Mouse (Mus musculus) liver, embryonic 11.5 days (tissue): ENCODE measurements at regions not wholly inside any gene's neighbourhood (a gene's known extent, or its start where the extent isn't known, plus 50 kb on each side); places are given as distances from the start of the nearest gene placed in this dataset.

ENCODE experiments used
- ATAC-seq: fragments of 200-750 bp; cut with Nextera tagmentation; replicated peaks from 2 replicates; pipeline ENCODE4 v1.8.0; 2017; ENCODE audit warnings: moderate number of reproducible peaks, mild to moderate bottlenecking, moderate TSS enrichment, moderate library complexity; ENCODE audit not compliant: low FRiP score
- DNase-seq: peaks from one replicate; pipeline ENCODE4 v3.0.0-alpha.2; 2017; ENCODE audit warnings: low spot score
- H3K27ac ChIP-seq: fragments of 300-500 bp; sonication (generic); 2 replicates; pipeline ENCODE4 v1.5.1; 2014; ENCODE audit warnings: mild to moderate bottlenecking, low read depth, low read length, control low read depth
- H3K27me3 ChIP-seq: fragments of 300-500 bp; sonication (generic); replicated peaks from 2 replicates; pipeline ENCODE4 v1.6.1; 2014; ENCODE audit warnings: low read length, mixed read lengths; ENCODE audit not compliant: control insufficient read depth, insufficient read depth
- H3K36me3 ChIP-seq: fragments of 300-500 bp; sonication (generic); 2 replicates; pipeline ENCODE4 v1.6.1; 2014; ENCODE audit warnings: mild to moderate bottlenecking, low read length, moderate library complexity, mixed read lengths; ENCODE audit not compliant: control insufficient read depth, insufficient read depth
- H3K4me1 ChIP-seq: fragments of 300-500 bp; sonication (generic); replicated peaks from 2 replicates; pipeline ENCODE4 v1.6.1; 2014; ENCODE audit warnings: low read length, mixed read lengths; ENCODE audit not compliant: control insufficient read depth, insufficient read depth
- H3K4me2 ChIP-seq: fragments of 300-500 bp; sonication (generic); 2 replicates; pipeline ENCODE4 v1.6.1; 2014; ENCODE audit warnings: mild to moderate bottlenecking, control low read depth, moderate library complexity
- H3K4me3 ChIP-seq: fragments of 300-500 bp; sonication (generic); 2 replicates; pipeline ENCODE4 v1.5.1; 2014; ENCODE audit warnings: low read depth, low read length, control low read depth
- H3K9ac ChIP-seq: fragments of 300-500 bp; sonication (generic); 2 replicates; pipeline ENCODE4 v1.6.1; 2014; ENCODE audit warnings: low read depth, low read length, control low read depth
- H3K9me3 ChIP-seq: fragments of 300-500 bp; sonication (generic); 2 replicates; pipeline ENCODE4 v1.6.1; 2016; ENCODE audit warnings: low read length, inconsistent platforms, mixed read lengths; ENCODE audit not compliant: control insufficient read depth
- WGBS: fragments of 180-500 bp; shearing (Covaris S2); extraction: QIAGEN DNeasy Blood & Tissue Kit; methylation state at CpG from one replicate; pipeline ENCODE4 v1.1.7; 2014; 5-methylcytosine and 5-hydroxymethylcytosine counted together

DNA sequence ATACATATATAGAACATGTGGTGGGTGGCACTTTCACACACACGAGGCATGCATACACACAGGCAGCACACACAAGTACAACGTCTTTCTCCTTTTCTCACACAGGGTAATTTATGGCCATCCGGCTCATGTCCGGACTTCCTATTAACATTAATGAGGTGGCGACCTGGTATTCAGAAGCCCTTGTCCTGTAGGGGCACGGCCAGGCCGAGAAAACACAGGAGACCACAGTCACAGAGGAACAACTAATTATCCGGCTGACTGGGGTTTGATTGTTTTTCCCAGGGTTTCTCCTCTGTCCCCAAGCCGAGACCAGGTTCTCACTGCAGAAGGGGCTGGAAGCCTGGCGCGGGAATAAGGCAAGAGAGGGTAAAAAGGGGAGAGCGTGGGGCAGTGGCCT is 95.6 kb downstream of the Vegfa start:
- Histone ChIP-seq H3K4me3 (no peak overlapping the region), H3K9ac (no peak overlapping the region), H3K27me3 (no peaks in the 10 kb centered on the region; the same call in 1 of the 2 replicates), H3K4me1 (peaks cover 7% of the 10 kb centered on the region), H3K9me3 (no peaks in the 10 kb centered on the region), H3K4me2 (no peak overlapping the region), H3K36me3 (no peaks in the 10 kb centered on the region), H3K27ac (no peak overlapping the region)
- ATAC-seq (no peak), DNase-seq (no peak)
- WGBS: 71% methylated on average over 12 of the region's 12 CpGs

DNA sequence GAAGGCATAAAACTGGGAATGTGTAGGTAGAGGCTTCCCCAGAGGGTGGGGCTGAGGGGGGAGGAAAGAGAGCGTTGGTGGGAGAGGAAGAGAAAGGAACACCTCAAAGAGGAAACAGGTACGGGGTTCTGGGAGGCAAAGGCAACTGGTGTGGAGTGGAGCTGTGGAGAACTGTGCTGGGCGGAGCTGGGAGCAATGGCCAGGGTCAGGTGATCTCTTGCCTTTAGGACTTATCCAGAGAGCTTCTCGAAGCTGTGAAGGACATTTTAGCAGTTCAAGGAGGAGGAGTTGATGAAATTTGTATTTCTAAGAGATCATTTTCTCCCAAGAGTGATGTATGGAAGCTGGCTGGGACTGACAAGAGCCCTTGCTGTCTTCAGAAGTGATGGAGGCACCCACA is 96.9 kb downstream of the Vegfa start:
- Histone ChIP-seq H3K36me3 (no peaks in the 10 kb centered on the region), H3K27me3 (no peaks in the 10 kb centered on the region; the same call in 1 of the 2 replicates), H3K9me3 (no peaks in the 10 kb centered on the region), H3K27ac (no peak overlapping the region), H3K4me3 (no peak overlapping the region), H3K9ac (no peak overlapping the region), H3K4me1 (peaks cover 5% of the 10 kb centered on the region), H3K4me2 (no peak overlapping the region)
- ATAC-seq (no peak), DNase-seq (no peak)
- WGBS: 62% methylated on average over 4 of the region's 4 CpGs

DNA sequence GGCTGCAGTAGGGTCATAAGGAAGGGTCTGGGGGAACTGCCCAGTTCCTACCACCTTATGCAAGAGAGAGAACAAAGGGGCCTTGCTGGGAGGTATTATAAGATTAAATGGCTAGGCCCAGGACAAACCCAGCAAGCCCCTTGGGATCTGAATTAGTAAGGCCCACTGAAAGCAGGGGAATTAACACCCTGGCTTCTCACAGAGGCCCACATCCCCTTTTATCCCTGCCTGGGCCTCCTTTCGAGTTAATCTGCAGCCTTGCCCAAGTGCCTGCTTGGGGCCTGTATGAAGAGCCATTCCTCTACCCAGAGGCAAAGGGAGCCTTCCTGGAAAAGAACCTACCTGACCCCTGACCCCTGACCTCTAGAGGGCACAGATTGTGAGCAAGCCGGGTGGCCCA is 98.2 kb downstream of the Vegfa start:
- no peak overlapping the region for H3K27ac ChIP-seq
- H3K27me3 ChIP-seq: no peaks in the 10 kb centered on the region; the same call in 1 of the 2 replicates
- H3K9me3 ChIP-seq: no peaks in the 10 kb centered on the region
- no peak for ATAC-seq
- no peak for DNase-seq
- H3K9ac ChIP-seq: no peak overlapping the region
- H3K4me3 ChIP-seq: no peak overlapping the region
- H3K36me3 ChIP-seq: no peaks in the 10 kb centered on the region
- WGBS: 42% methylated on average over 2 of the region's 2 CpGs
- no peak overlapping the region for H3K4me2 ChIP-seq
- H3K4me1 ChIP-seq: peaks cover 4% of the 10 kb centered on the region

DNA sequence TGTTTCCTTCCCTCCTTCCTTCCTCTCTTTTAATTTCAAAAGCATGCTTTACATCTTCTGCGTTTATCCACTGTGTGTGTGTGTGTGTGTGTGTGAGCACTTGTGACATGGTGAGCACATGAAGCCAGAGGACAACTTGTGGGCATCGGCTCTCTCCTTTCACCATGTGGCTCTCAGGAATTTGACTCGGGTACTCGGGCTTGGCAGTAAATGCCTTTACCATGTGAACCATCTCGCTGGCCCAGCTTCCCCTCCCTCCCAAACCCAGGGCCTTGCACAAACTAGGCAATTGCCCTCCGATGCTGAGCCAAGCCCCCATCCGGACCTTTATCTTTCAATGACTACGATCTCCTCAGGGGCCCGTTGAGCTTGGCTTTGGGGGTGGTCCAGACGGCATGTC is 99.1 kb downstream of the Vegfa start:
- ATAC-seq (no peak), DNase-seq (no peak)
- Histone ChIP-seq H3K27ac (no peak overlapping the region), H3K4me3 (no peak overlapping the region), H3K4me2 (no peak overlapping the region), H3K4me1 (peaks cover 4% of the 10 kb centered on the region), H3K9ac (no peak overlapping the region), H3K9me3 (no peaks in the 10 kb centered on the region), H3K36me3 (no peaks in the 10 kb centered on the region), H3K27me3 (no peaks in the 10 kb centered on the region; the same call in 1 of the 2 replicates)
- WGBS: 59% methylated on average over 10 of the region's 10 CpGs

DNA sequence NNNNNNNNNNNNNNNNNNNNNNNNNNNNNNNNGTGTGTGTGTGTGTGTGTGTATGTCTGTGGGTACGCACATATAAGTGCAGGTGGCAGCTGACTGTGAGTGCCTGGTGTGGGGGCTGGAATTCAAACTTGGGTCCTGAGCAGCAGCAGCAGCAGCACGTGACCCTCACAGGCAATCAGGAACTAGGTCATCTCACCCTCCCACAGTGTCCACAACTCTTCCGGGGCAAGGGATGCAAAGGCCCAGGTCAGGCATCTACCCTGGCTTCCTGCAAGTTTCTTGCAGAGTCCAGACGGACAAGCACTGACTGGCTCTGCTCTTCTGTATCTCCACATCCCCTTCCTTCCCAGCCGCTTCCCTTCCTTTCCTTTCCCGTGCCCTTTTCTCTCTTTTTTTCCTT is 99.6 kb downstream of the Vegfa start:
- H3K9ac ChIP-seq: no peak overlapping the region
- H3K4me1 ChIP-seq: peaks cover 4% of the 10 kb centered on the region
- 54% methylated on average over 6 of the region's 6 CpGs for WGBS
- DNase-seq (no peak), ATAC-seq (no peak)
- no peaks in the 10 kb centered on the region for H3K36me3 ChIP-seq
- no peaks in the 10 kb centered on the region; the same call in 1 of the 2 replicates for H3K27me3 ChIP-seq
- H3K27ac ChIP-seq: no peak overlapping the region
- no peak overlapping the region for H3K4me2 ChIP-seq
- H3K4me3 ChIP-seq: no peak overlapping the region
- H3K9me3 ChIP-seq: no peaks in the 10 kb centered on the region

DNA sequence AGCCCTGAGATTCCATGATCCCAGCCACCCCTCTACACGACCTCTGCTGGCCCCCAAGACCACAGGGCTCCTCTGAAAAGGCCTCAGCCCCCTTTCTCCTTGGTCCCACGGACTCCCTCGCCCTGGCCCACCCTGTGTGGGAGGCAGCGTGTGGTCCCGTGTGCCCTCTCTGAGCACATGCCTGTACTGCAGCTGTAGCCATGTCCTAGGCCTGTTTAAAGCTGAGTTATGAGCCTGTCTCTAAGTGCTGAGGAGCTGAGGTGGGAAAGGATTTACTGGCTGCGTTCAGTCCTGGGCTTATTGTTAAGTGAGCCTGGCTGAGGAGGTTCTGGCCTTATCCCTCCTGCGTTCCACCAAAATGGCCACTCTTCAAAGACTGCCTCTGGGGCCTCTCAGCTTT is 102.6 kb downstream of the Vegfa start:
- ATAC-seq: no peak
- Histone ChIP-seq H3K27me3 (no peaks in the 10 kb centered on the region), H3K4me3 (no peak overlapping the region), H3K9me3 (no peaks in the 10 kb centered on the region), H3K27ac (no peak overlapping the region), H3K4me2 (no peak overlapping the region), H3K36me3 (no peaks in the 10 kb centered on the region), H3K4me1 (peaks cover 4% of the 10 kb centered on the region), H3K9ac (no peak overlapping the region)
- WGBS: 80% methylated on average over 7 of the region's 7 CpGs
- no peak for DNase-seq

DNA sequence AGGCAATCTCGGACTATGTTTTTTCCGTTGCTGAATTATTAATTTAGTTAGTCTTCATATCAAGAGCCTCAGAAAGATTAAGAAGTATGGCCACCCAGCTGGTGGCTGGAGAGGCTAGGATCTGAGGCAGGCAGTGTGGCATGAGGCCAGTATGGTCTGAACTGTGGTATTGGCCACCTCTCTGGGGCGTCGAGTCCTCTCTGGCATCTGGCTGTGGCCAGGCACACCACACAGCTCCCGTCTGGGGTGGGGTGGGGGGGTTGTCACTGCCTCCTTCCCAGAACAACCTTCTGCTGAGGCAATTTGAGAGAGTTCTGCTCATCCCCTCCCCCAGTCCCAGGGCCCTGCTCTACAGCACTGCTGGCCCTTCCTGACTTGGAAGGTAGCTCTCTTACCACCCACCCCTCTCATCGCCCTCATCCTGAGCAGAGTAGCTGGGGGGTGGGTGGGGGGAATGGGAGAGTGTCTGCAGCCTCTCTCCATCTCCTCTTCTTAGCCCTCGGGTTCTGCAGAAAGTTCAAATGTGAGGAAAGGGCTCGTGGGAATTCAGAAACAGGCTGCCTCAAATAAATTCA is 103.2 kb downstream of the Vegfa start:
- H3K4me1 ChIP-seq: peaks cover under 1% of the 10 kb centered on the region; the same call in 1 of the 2 replicates
- ATAC-seq (no peak), DNase-seq (no peak)
- 71% methylated on average over 8 of the region's 8 CpGs for whole genome bisulfite sequencing
- H3K36me3 ChIP-seq: no peaks in the 10 kb centered on the region
- H3K9me3 ChIP-seq: no peaks in the 10 kb centered on the region
- no peak overlapping the region for H3K27ac ChIP-seq
- no peak overlapping the region for H3K9ac ChIP-seq
- H3K27me3 ChIP-seq: no peaks in the 10 kb centered on the region
- no peak overlapping the region for H3K4me3 ChIP-seq
- H3K4me2 ChIP-seq: no peak overlapping the region

DNA sequence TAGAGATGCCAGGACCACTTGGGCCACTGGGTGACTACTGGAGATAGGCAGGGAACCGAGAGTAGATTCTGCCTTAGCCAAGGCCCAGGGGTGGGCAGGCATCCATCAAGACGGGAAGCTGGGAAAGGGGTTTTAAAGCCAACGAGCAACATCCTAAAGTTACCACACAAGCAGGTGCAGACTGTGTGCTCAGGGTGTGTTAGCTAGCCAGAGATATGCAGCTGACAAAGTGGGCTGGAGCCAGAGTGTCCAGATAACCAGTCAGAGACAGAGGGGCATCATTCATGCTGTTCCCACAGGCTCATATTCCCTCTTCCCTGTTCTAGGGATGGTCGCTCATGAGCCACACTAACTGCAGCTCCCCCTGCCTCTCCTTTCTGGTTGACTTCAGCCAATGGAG is 104.2 kb downstream of the Vegfa start:
- no peaks in the 10 kb centered on the region for H3K27me3 ChIP-seq
- no peaks in the 10 kb centered on the region for H3K36me3 ChIP-seq
- no peaks in the 10 kb centered on the region; the same call in 1 of the 2 replicates for H3K4me1 ChIP-seq
- H3K27ac ChIP-seq: no peak overlapping the region
- ATAC-seq: no peak
- H3K4me2 ChIP-seq: no peak overlapping the region
- H3K4me3 ChIP-seq: no peak overlapping the region
- WGBS: 68% methylated on average over 4 of the region's 4 CpGs
- no peaks in the 10 kb centered on the region for H3K9me3 ChIP-seq
- H3K9ac ChIP-seq: no peak overlapping the region
- DNase-seq: no peak

DNA sequence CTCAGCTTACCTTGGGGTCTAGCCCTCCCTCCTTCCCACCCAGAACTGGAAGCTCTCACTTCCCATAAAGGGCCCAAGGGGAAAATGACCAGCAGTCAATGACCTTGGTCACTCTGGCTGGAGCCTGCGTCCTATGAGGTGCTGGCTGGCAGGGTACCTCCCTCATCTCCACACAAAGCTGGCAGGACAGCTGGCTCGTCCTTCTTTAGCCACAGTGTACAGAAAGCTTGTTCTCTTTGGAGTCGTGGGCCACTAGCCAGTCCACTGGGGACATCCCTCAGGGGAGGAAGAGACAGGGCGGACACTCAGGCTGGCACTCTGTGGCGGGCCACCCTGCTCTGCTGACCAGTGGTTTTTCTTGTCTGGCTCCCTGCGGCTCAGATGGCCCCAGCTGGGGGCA is 106.3 kb downstream of the Vegfa start:
- H3K9me3 ChIP-seq: no peaks in the 10 kb centered on the region
- no peak overlapping the region for H3K27ac ChIP-seq
- H3K4me1 ChIP-seq: 0 out of 2 replicates have a peak, but pooled peaks cover 4% of the 10 kb centered on the region
- DNase-seq (no peak), ATAC-seq (no peak)
- H3K9ac ChIP-seq: no peak overlapping the region
- 76% methylated on average over 6 of the region's 6 CpGs for WGBS
- no peaks in the 10 kb centered on the region for H3K36me3 ChIP-seq
- H3K4me2 ChIP-seq: no peak overlapping the region
- no peak overlapping the region for H3K4me3 ChIP-seq
- H3K27me3 ChIP-seq: no peaks in the 10 kb centered on the region; the same call in 1 of the 2 replicates
